Mouse (Mus musculus) embryonic facial prominence, embryonic 10.5 days (tissue): Measurements from ENCODE around the gene Dnaic1. TPM values are rescaled to one million over a fixed set of nuclear protein-coding genes. Genes with fewer than 3 reads are reported as not detected.
A peak's percentile ranks its signal among the peaks of the same experiment; 100 is the strongest.

Source experiments
- DNase-seq: peaks from one replicate; pipeline ENCODE4 v3.0.0-alpha.2; 2017; ENCODE audit warnings: low spot score
- H3K27ac ChIP-seq: fragments of 300-500 bp; sonication (generic); replicated peaks from 2 replicates; pipeline ENCODE4 v1.5.1; 2016; ENCODE audit warnings: mild to moderate bottlenecking
- H3K27me3 ChIP-seq: fragments of 300-500 bp; sonication (generic); replicated peaks from 2 replicates; pipeline ENCODE4 v1.6.1; 2016; ENCODE audit warnings: low read depth, mild to moderate bottlenecking; ENCODE audit not compliant: poor library complexity, severe bottlenecking
- H3K36me3 ChIP-seq: fragments of 300-500 bp; sonication (generic); replicated peaks from 2 replicates; pipeline ENCODE4 v1.6.1; 2016; ENCODE audit warnings: mild to moderate bottlenecking, moderate library complexity
- H3K4me1 ChIP-seq: fragments of 300-500 bp; sonication (generic); 2 replicates; pipeline ENCODE4 v1.6.1; 2016
- H3K4me3 ChIP-seq: fragments of 300-500 bp; sonication (generic); 2 replicates; pipeline ENCODE4 v1.5.1; 2016; ENCODE audit warnings: mild to moderate bottlenecking, moderate library complexity
- H3K9me3 ChIP-seq: fragments of 300-500 bp; sonication (generic); 2 replicates; pipeline ENCODE4 v1.6.1; 2016; ENCODE audit warnings: mild to moderate bottlenecking
- WGBS: fragments of 180-500 bp; shearing (Covaris S2); methylation state at CpG from one replicate; pipeline ENCODE4 v1.1.7; 2016; 5-methylcytosine and 5-hydroxymethylcytosine counted together
- polyA plus RNA-seq: library from polyadenylated mRNA; unstranded; fragments of >200 nt; fragmentation: Nextera tagmentation; extraction: Ambion mirVana; gene quantifications from 2 replicates; pipeline ENCODE4 v1.2.1, GENCODE M21; 2016

Dnaic1 gene
- 1.3 and 1.8 TPM in 2 replicates for polyA plus RNA-seq

DNA sequence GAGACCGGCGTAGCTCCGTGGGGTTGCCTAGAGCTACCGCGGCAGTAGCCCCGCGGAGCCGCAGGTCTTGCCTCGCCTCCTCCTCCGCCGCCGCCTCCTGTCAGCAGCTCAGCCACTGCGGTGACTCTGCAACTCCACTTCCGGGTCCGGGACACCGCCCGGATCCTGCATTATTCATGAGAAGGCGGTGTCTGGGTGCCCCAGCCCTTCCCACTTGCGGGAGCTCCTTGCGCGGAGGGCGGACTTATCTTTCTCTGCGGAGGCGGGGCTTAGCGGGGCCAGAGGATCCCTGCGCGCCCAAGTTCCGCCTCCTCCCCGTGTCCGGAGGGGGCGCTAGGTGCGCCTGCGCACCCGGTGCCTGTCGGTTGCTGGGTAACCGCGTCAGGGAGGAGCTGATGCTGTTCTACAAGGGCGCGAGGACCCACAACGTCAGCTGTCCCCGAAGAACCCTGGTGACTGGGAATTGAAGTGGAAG, at the start of gene Dnaic1, which contains the start of gene Fam219a:
Dnaic1 (plus strand) TSS at position 365 of the 475 bp plus-strand sequence.
Fam219a (minus strand) TSS at position 128 of the 475 bp plus-strand sequence.
- WGBS: under 1% methylated on average over 41 of the region's 41 CpGs
- H3K27ac ChIP-seq: peak within 1 kb of the TSS; percentile 78
- H3K36me3 ChIP-seq: no peaks in the 10 kb centered on the region
- no peaks in the 10 kb centered on the region for H3K9me3 ChIP-seq
- H3K4me1 ChIP-seq: peaks cover 34% of the 10 kb centered on the region
- DNase-seq: peak; percentile 98
- H3K27me3 ChIP-seq: peaks cover 38% of the 10 kb centered on the region
- peak within 1 kb of the TSS; percentile 81 for H3K4me3 ChIP-seq

DNA sequence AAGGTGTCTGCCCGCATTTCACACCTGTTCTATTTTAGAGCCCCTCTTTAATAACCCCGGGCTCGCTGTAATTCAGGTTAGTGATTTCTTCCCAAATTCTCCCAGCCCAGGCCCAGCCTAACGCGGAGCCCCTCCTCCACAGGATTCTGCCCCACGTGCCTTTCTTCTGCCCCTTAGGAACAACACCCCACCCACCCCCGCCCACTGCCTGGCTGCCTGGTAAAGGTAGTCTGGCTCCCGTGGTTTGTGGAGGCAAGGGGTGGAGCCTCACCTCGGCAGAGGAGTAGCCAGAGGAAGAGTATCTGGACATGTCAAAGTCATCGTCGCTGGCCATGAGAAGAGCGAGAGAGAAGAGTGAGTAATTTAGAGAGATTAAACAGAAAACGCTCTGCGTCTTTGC, 48.9 kb upstream of the Dnaic1 start:
- no peak for DNase-seq
- Histone ChIP-seq H3K4me1 (peaks cover 8% of the 10 kb centered on the region), H3K9me3 (no peaks in the 10 kb centered on the region), H3K27ac (no peak overlapping the region), H3K27me3 (peaks cover 45% of the 10 kb centered on the region), H3K36me3 (no peaks in the 10 kb centered on the region), H3K4me3 (no peak overlapping the region)
- 40% methylated on average over 14 of the region's 14 CpGs for WGBS

GRCm38 (mm10) chr4:41522136-41522535, 47.4 kb upstream of the Dnaic1 start:
- Histone ChIP-seq H3K4me3 (no peak overlapping the region), H3K4me1 (peaks cover 15% of the 10 kb centered on the region), H3K36me3 (no peaks in the 10 kb centered on the region), H3K27ac (no peak overlapping the region), H3K27me3 (peaks cover 45% of the 10 kb centered on the region), H3K9me3 (no peaks in the 10 kb centered on the region)
- 88% methylated on average over 6 of the region's 6 CpGs for WGBS
- no peak for DNase-seq

GRCm38 (mm10) chr4:41522788-41523187, 46.8 kb upstream of the Dnaic1 start:
- DNase-seq: peak; percentile 39
- Histone ChIP-seq H3K4me1 (peaks cover 19% of the 10 kb centered on the region), H3K36me3 (no peaks in the 10 kb centered on the region), H3K9me3 (no peaks in the 10 kb centered on the region), H3K27ac (no peak overlapping the region), H3K27me3 (peaks cover 45% of the 10 kb centered on the region), H3K4me3 (no peak overlapping the region)
- 56% methylated on average over 5 of the region's 5 CpGs for WGBS

DNA sequence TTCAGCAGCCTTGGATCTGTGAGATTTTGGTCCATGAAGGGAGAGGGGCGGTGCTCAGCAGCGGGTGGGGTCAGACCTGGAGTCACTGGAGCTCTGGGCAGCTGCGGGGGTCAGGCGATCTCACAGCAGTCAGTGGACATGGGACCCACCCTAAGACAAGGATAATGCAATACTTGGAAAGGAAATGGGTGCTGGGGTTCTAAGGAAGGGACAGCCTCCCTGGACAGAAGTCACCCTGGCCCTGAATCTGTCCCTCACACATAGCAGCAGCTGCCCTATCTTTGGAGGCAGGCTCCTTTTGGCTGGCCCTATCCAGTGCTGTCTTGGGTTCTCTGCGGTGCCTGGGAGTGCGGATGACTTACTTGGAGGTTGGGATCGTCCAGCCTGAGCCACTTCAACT, 45.7 kb upstream of the Dnaic1 start:
- no peaks in the 10 kb centered on the region for H3K36me3 ChIP-seq
- WGBS: 78% methylated on average over 7 of the region's 7 CpGs
- DNase-seq: no peak
- H3K4me3 ChIP-seq: no peak overlapping the region
- no peaks in the 10 kb centered on the region for H3K9me3 ChIP-seq
- peaks cover 25% of the 10 kb centered on the region for H3K4me1 ChIP-seq
- H3K27me3 ChIP-seq: peaks cover 45% of the 10 kb centered on the region
- no peak overlapping the region for H3K27ac ChIP-seq

DNA sequence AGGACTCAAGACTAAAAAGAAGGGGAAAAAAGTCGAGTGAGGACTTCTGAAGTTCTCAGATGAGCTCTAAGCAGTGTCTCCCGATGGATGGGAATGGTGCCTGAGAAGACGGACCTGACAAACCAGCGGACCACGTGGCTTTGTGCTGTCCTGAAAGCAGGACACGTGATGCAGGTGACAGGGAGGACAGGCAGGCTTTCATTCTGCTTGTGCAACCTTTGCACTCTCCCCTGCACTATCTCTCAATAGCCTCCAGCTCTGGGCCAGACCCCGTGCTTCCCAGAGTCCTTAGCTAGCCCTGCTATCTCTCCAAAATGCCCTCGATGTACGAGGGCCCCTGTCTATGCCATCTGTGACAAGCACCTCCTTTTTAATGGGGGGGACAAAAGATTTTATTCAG, 44.7 kb upstream of the Dnaic1 start:
- 71% methylated on average over 9 of the region's 9 CpGs for WGBS
- peaks cover 28% of the 10 kb centered on the region for H3K4me1 ChIP-seq
- no peak for DNase-seq
- H3K4me3 ChIP-seq: no peak overlapping the region
- H3K36me3 ChIP-seq: no peaks in the 10 kb centered on the region
- H3K27ac ChIP-seq: no peak overlapping the region
- H3K27me3 ChIP-seq: peaks cover 35% of the 10 kb centered on the region
- H3K9me3 ChIP-seq: no peaks in the 10 kb centered on the region

DNA sequence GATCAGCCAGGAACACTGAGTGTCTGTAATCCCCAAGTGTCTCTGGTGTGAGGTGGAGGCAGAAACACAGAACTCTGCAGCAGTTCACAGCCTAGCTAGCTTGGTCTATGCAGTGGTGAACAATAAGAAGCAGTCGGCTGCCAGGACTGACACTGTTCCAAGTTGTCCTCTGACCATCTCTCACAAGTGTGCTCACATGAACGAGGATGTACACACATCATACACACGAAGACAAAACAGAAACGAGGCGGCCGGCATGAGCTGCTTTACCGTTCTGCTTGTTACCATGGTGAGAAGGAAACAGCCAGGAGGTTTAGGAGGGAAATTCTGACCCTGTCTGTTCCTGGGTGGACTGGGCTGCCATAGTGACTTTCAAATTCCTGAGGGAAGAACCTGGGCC, 43.0 kb upstream of the Dnaic1 start:
- H3K4me1 ChIP-seq: peaks cover 24% of the 10 kb centered on the region
- no peaks in the 10 kb centered on the region for H3K36me3 ChIP-seq
- H3K27me3 ChIP-seq: peaks cover 23% of the 10 kb centered on the region
- peak overlapping the region; percentile 48; the same call in 1 of the 2 replicates for H3K27ac ChIP-seq
- DNase-seq: no peak
- no peaks in the 10 kb centered on the region for H3K9me3 ChIP-seq
- H3K4me3 ChIP-seq: no peak overlapping the region
- WGBS: 71% methylated on average over 7 of the region's 7 CpGs

GRCm38 (mm10) chr4:41527076-41527475, 42.5 kb upstream of the Dnaic1 start:
- H3K9me3 ChIP-seq: no peaks in the 10 kb centered on the region
- no peaks in the 10 kb centered on the region for H3K36me3 ChIP-seq
- peaks cover 24% of the 10 kb centered on the region for H3K4me1 ChIP-seq
- DNase-seq: no peak
- H3K4me3 ChIP-seq: no peak overlapping the region
- H3K27me3 ChIP-seq: peaks cover 18% of the 10 kb centered on the region
- peak overlapping the region; percentile 48; the same call in 1 of the 2 replicates for H3K27ac ChIP-seq
- WGBS: 33% methylated on average over 13 of the region's 13 CpGs

GRCm38 (mm10) chr4:41527996-41528395, 41.6 kb upstream of the Dnaic1 start:
- DNase-seq: no peak
- H3K27ac ChIP-seq: no peak overlapping the region
- H3K9me3 ChIP-seq: no peaks in the 10 kb centered on the region
- 61% methylated on average over 8 of the region's 8 CpGs for WGBS
- H3K4me1 ChIP-seq: peaks cover 24% of the 10 kb centered on the region
- no peaks in the 10 kb centered on the region for H3K36me3 ChIP-seq
- peaks cover 17% of the 10 kb centered on the region; the same call in 1 of the 2 replicates for H3K27me3 ChIP-seq
- no peak overlapping the region for H3K4me3 ChIP-seq

GRCm38 (mm10) chr4:41532420-41532819, 37.2 kb upstream of the Dnaic1 start:
- peaks cover 16% of the 10 kb centered on the region for H3K4me1 ChIP-seq
- H3K9me3 ChIP-seq: no peaks in the 10 kb centered on the region
- H3K36me3 ChIP-seq: no peaks in the 10 kb centered on the region
- WGBS: 22% methylated on average over 6 of the region's 6 CpGs
- no peak overlapping the region for H3K4me3 ChIP-seq
- no peak overlapping the region for H3K27ac ChIP-seq
- peak; percentile 69 for DNase-seq
- no peaks in the 10 kb centered on the region for H3K27me3 ChIP-seq

- Histone ChIP-seq H3K4me3 (no peak overlapping the region), H3K4me1 (no peaks in the 10 kb centered on the region), H3K36me3 (no peaks in the 10 kb centered on the region), H3K27ac (no peak overlapping the region), H3K9me3 (no peaks in the 10 kb centered on the region), H3K27me3 (no peaks in the 10 kb centered on the region)
- 80% methylated on average over 5 of the region's 5 CpGs for WGBS
- no peak for DNase-seq
Measured at GRCm38 (mm10) chr4:41534866-41535265, 34.7 kb upstream of the Dnaic1 start.

- Histone ChIP-seq H3K4me1 (no peaks in the 10 kb centered on the region), H3K27ac (no peak overlapping the region), H3K27me3 (no peaks in the 10 kb centered on the region), H3K9me3 (no peaks in the 10 kb centered on the region), H3K36me3 (no peaks in the 10 kb centered on the region), H3K4me3 (no peak overlapping the region)
- DNase-seq: no peak
- 88% methylated on average over 8 of the region's 8 CpGs for WGBS
Measured at GRCm38 (mm10) chr4:41542136-41542535, 27.4 kb upstream of the Dnaic1 start.

- Histone ChIP-seq H3K27me3 (no peaks in the 10 kb centered on the region), H3K9me3 (no peaks in the 10 kb centered on the region), H3K4me3 (no peak overlapping the region), H3K36me3 (no peaks in the 10 kb centered on the region), H3K4me1 (no peaks in the 10 kb centered on the region), H3K27ac (no peak overlapping the region)
- DNase-seq: peak; percentile 71
- WGBS: 22% methylated on average over 8 of the region's 8 CpGs
Measured at GRCm38 (mm10) chr4:41545985-41546384, 23.6 kb upstream of the Dnaic1 start.
